Mouse (Mus musculus): ENCODE measurements around the gene H2-M3. TPM values are rescaled to one million over a fixed set of nuclear protein-coding genes. Genes with fewer than 3 reads are reported as not detected.
"Not testable (repeated sequence)": the region's sequence is repeated elsewhere in the genome, so short reads cannot be mapped to it uniquely, and the experiment has no call there.

H2-M3 gene
- 1 to 10 TPM; 4.6 to 5.0 TPM for total RNA-seq (2021)
- long read RNA-seq, experiment 1, transcript H2-M3-201 (8 exons, 1,438 nt) = major isoform, 5 of 10 reads
- long read RNA-seq, experiment 1, partial matches to known transcripts = 2 of 10 reads
- long read RNA-seq, experiment 1, other reads (novel, unspliced or antisense) = 3 of 10 reads
- long read RNA-seq, experiment 2, partial matches to known transcripts = 0 of 1 reads
- long read RNA-seq, experiment 2, other reads (novel, unspliced or antisense) = 0 of 1 reads

DNA sequence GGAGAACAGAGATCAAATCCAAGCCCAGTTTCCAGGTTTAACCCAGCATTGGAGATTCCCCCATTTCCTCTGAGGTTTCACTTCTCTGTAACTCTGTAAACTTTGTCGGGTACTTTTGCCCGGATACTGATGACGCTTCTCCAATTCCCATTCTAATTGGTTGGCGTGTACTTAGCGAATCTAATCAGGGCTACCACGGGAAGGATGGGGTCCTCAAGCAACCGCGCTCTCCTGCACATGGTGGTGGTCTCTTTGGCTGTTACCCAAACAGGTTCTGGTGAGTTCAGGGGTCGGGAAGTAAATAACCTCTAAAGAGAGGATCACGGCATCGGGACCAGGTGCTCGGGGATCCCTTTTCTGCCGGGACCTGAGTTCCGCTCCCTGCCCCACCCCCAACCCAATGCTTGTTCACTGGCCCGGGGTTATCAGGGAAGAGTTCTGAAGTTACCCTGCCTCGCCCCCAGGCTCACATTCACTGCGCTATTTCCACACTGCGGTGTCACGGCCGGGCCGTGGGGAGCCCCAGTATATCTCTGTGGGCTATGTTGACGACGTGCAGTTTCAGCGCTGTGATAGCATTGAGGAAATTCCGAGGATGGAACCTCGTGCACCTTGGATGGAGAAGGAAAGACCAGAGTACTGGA is at the start of gene H2-M3:
Gene H2-M3 (plus strand): TSS at position 163 of the 644 bp plus-strand sequence.
- DNase-seq = peak; percentile 92

DNA sequence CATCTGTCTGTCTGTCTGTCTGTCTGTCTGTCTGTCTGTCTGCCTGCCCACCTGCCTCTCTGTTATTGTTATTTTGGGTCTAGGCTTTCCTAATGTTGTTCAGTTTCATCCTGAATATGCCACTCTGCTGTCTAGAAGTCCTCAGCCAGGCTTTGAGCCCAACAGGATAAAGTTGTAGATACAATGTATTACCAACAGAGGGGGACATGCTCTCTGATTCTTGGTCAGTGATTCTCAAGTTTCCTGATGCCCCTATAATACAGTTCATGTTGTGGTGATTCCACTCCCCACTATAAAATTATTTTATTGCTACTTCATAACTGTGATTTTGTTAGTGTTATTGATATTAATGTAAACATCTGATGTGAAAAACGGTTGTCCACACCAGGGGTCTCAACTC is 48.1 kb upstream of the H2-M3 start:
- DNase-seq = no peak

DNA sequence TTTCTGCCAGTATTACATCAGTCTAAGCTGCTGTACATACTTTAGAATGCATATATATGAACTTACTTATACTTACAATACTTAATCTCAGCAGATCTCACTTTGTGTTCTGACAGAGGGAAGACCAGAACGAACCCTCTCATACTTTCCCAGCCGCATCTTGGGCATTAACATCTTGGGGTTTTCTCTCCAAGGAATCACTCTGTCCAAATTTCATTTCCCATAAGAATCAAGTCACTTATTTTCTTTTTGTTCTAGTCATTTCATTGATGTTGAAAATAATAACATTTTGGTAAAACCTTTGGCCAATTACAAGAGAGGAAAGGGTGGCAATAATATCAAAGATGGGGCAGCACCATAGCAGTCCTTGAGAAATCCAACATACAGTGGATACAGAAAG is 32.8 kb upstream of the H2-M3 start, which contains the start of gene Olfr97:
Gene Olfr97 (minus strand): TSS at position 101 of the 400 bp plus-strand sequence.
- not testable (repeated sequence) for DNase-seq

DNA sequence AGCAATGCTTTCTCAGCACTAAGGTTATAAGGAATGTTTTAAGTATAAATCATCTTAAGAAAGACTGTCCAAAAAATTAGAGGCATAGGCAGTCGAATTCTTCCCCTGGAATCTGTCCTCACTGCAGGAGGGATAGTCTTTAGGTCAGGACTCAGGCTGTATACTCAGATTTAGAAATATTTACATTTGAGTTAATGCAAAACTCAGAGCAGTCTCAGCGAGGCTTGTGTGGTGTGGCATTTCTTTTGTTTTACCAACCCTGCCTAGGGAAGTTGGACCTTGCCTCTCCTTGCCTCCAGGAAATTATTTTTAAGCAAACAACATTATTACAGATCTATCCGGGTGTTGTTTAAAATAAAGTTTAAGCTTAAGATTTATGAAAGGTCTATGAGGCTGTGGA is 27.8 kb upstream of the H2-M3 start:
- no peak for DNase-seq

DNA sequence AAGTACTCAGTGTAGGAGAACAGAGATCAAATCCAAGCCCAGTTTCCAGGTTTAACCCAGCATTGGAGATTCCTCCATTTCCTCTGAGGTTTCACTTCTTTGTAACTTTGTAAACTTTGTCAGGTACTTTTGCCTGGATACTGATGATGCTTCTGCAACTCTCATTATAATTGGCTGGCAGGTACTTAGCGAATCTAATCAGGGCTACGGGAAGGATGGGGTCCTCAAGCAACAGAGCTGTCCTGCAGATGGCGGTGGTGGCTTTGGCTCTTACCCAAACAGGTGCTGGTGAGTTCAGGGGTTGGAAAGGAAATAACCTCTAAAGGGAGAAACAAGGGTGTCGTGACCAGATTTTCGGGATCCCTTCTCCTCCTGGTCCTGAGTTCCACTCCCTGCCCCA is 23.3 kb upstream of the H2-M3 start:
- DNase-seq = peak; percentile 53

DNA sequence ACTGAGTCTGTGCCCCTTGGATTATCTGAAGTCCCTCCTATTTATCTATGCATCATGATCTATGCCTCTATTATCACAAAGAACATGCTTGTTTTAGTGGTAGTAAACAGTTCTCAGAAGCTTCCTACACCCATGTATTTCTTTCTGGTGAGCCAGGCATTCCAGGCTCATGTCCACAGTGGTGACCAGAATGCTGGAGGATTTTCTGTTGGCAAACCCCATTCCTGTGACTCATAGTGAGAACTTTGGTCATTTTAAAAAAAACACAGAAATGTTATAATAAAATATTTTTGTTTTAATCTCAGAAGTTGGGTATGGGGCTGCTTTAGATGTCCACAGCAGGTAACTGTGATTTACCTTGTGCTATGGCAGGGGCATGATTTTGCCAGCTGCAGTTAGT is 20.6 kb upstream of the H2-M3 start:
- DNase-seq = no peak

DNA sequence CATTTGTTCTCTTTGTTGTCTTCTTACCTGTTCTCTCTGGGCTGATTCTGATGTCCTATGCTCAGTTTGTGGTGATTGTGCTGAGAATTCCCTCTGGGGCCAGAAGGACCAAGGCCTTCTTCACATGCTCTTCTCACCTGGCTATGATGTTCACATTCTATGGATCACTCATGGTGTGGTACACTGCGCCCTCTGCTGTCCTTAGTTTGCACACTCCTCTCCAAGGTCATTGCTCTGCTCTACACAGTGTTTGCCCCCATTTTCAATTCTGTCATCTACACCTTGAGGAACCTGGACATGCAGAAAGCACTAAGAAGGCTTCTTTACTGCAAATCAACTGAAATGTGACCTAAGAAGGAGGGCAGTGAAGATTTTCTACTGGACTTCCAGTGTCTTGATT is 19.5 kb upstream of the H2-M3 start:
- DNase-seq = peak; percentile 12

DNA sequence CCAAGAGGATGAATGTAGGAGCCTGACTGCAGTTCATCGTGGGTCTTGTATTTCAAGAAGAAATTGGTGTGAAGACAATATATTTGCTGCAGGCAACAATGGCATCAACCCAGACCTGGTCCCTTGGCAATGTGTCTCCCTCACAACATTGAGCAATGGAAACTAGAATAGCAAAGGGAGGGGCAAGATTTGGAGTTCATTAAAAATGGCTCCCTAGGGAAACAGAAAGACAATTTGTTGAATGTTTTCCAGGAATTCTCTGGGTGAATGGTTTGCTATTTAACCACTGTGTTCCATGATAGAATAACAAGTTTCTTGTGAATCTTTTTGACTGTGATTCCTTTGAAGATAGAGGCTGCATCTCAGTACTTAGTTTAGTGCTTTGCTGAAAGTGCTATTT is 6.4 kb upstream of the H2-M3 start, which contains the start of gene Olfr98:
Gene Olfr98 (minus strand): TSS at position 124 of the 400 bp plus-strand sequence.
- peak; percentile 30 for DNase-seq

DNA sequence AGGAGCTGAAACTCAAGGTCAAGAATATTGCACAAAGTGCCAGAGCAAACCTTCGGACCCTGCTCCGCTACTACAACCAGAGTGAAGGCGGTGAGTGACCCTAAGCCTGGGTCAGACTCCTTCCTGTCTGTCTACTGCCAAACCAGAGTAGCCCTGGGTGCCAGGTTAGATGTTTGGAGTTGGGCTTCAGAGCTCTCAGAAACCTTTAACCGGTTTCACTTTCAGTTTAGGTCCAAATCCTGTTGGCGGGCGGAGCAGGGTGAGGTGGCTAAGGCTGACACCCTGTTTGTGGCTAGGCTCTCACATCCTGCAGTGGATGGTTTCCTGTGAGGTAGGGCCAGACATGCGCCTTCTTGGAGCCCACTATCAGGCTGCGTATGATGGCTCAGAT is 677 bp downstream of the H2-M3 start:
- DNase-seq = peak; percentile 53

DNA sequence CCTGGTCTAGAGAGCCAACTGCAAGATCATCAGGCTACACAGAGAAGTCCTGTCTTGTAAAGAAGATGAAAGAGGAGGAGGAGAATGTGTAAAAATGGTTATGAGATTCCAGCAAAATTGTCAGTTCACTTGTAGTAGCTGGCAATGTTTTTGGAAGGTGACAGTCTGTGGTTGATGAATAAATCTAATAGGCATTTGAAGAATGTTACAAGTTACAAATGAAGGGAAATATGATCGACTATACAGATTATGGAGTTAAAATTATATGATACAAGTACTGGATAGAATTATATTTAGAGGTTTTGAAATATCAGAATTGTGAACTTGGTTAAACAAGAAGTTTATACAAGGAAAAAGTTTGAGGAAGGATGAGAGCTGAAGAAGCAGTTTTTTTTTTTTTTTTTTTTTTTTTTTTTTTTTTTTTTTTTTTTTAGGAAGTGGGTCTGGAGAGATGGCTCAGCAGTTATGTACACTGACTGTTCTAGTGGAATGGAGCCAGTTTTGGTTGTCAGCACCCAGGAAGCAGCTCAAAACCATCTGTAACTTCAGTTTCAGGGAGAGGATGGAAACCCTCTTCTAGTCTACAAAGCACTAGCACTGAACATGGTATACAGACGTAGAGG is 5.7 kb downstream of the H2-M3 start:
- no peak for DNase-seq

DNA sequence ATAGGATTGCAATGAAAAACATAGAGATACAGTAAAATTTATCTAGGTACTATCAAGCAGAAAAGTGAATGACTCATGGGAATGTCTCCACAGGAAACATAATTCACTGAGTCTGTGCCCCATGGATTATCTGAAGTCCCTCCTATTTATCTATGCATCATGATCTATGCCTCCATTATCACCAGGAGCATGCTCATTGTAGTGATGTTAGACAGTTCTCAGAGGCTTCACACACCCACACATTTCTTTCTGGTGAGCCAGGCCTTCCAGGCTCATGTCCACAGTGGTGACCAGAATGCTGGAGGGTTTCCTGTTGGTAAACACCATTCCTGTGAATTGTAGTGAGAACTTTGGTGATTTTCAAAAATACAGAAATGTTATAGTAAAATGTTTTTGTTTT is 6.6 kb downstream of the H2-M3 start:
- no peak for DNase-seq

DNA sequence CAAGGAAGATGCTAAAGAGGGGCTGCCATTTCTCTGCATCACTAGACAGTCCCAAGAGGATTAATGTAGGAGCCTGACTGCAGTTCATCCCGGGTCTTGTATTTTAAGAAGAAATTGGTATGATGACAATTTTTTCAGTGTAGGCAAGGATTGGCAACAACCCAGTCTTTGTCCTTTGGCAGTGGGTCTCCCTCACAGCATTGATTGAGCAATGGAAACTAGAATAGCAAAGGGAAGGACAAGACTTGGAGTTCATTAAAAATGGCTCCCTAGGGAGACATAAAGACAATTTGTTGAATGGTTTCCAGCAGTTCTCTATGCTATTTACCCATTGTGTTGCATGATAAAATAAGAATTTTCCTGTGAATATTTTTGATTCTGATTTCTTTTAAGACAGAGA is 10.3 kb downstream of the H2-M3 start:
- peak; percentile 16 for DNase-seq

DNA sequence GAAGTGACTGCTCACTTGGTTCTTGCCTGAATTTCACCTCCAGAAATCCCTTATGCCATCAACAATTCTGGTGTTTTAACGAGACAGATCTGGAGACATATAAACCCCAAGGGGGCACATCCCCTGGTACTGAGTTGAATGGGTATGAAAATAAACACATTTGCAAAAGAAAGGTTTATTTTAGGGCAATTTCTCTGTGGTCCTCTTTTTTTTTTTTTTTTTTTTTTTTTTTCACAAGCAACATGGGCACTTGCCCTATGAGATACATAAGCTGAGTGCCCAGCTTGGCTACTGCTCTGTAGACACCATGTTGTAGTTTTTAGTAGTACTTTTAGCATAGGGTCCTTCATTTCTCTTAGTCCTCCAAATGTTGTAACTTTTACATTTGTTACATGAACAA is 13.3 kb downstream of the H2-M3 start, which contains the start of gene Olfr99:
Gene Olfr99 (minus strand): TSS at position 101 of the 400 bp plus-strand sequence.
- no peak for DNase-seq

DNA sequence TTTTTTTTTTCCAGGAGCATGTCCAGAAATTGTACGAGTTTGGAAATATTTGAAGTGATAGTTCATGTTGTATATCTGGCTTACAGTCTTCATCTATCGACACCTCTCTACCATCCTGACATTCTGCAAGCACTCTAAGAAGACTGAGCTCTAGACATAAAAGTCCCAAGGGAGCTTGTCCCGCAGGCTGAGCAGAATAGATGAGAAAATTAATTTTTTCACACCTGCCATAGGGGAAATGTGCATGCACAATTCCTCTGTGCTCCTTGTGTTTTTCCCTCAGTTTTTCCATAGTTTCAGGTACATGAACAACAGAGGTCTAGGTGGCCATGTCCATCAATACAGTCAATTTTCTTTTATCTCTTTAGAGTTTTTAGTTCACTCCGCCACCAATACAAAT is 34.2 kb downstream of the H2-M3 start, which contains the start of gene Olfr101:
Gene Olfr101 (minus strand): TSS at position 101 of the 400 bp plus-strand sequence.
- DNase-seq = no peak

DNA sequence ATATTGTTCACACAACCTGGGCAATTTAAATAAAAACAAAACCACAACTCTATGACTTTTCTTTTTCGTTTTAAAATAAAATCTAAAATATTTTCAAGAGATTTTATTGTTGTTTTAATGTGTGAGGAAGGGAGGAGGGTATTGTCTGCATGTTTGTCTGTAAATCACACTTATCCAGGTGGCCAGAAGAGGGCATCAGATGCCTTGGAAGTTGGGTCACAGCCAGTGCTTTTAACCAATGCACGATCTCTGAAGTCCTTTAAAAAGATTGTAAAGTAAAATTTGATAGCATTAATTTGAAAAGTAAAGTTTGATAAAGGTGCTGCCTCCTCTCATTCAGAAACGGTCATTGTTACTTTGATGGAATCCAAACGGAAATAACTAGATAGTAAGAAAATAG is 38.5 kb downstream of the H2-M3 start:
- DNase-seq = peak; percentile 15

DNA sequence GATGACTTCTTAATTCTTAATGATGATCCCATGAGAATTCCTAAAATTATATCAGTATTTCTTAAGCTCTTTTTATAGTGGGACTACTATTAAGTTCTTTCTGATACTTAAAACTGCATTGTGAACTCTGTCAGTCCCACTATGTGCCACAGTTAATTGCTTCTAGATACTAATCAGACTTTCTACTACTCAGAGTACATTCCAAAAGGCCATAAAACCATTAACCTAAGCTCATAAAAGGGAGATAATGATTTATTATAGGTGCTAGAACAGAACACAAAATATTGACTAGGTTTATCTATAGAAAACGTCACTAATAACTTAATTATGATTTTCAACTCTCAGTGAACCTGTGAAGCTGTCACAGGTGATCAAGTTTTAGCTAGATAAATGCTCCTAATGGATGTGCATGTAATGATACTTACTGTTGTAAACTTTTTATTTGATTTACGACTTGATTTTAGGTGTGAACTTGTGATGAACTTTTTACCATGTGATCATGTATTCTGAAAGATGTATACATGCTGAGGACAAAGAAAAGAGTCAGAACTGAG is 40.2 kb downstream of the H2-M3 start:
- DNase-seq = no peak

DNA sequence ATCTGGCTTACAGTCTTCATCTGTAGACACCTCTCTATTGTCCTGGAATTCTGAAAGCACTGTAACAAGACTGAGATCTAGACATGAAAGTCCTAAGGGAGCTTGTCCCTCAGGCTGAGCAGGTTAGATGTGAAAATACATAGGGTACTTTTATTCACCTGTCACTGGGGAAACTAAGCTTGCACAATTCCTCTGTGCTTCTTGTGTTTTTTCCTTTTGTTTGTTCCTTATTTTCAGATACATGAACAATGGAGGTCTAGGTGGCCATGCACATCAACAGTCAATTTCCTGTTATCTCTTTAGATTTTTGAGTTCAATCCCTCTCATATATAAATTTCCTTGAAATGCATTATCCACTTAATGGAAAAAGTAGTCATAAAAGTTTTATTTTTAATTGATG is 46.9 kb downstream of the H2-M3 start, which contains the start of gene Olfr102:
Gene Olfr102 (minus strand): TSS at position 101 of the 400 bp plus-strand sequence.
- no peak for DNase-seq

Other genes with a start within 250 kb of the H2-M3 start
- gene Mog, start 246.8 kb upstream of the H2-M3 start, total RNA-seq (2021) = not detected
- 10 to 100 TPM; 22.1 to 40.3 TPM for gene Gabbr1, start 224.3 kb upstream of the H2-M3 start, total RNA-seq (2021)
- not detected for gene Olfr90, start 181.7 kb upstream of the H2-M3 start, total RNA-seq (2021)
- gene Olfr91, start 171.9 kb upstream of the H2-M3 start, total RNA-seq (2021) = not detected
- not detected for gene Olfr92, start 150.1 kb upstream of the H2-M3 start, total RNA-seq (2021)
- not detected for gene Olfr93, start 108.7 kb upstream of the H2-M3 start, total RNA-seq (2021)
- gene Ubd, start 76.3 kb upstream of the H2-M3 start, total RNA-seq (2021) = under 1 TPM; 0.78 to 0.88 TPM
- not detected for gene Olfr94, start 69.2 kb upstream of the H2-M3 start, total RNA-seq (2021)
- not detected for gene Olfr95, start 57.1 kb upstream of the H2-M3 start, total RNA-seq (2021)
- gene Olfr96, start 50.1 kb upstream of the H2-M3 start, total RNA-seq (2021) = not detected
- gene Olfr97, start 32.9 kb upstream of the H2-M3 start, total RNA-seq (2021) = not detected
- not detected for gene Olfr98, start 6.5 kb upstream of the H2-M3 start, total RNA-seq (2021)
- gene Olfr99, start 13.2 kb downstream of the H2-M3 start, total RNA-seq (2021) = not detected
- not detected for gene Olfr101, start 34.1 kb downstream of the H2-M3 start, total RNA-seq (2021)
- gene Olfr102, start 46.8 kb downstream of the H2-M3 start, total RNA-seq (2021) = not detected
- gene Olfr103, start 69.5 kb downstream of the H2-M3 start, total RNA-seq (2021) = not detected
- gene Olfr104-ps, start 89.4 kb downstream of the H2-M3 start, total RNA-seq (2021) = not detected
- not detected for gene Olfr105-ps, start 108.8 kb downstream of the H2-M3 start, total RNA-seq (2021)
- not detected for gene Olfr106-ps, start 120.2 kb downstream of the H2-M3 start, total RNA-seq (2021)
- not detected for gene Olfr107, start 129.0 kb downstream of the H2-M3 start, total RNA-seq (2021)
- not detected for gene Olfr108, start 175.3 kb downstream of the H2-M3 start, total RNA-seq (2021)
- not detected for gene Olfr109, start 188.7 kb downstream of the H2-M3 start, total RNA-seq (2021)
- gene H2-M2, start 213.3 kb downstream of the H2-M3 start, total RNA-seq (2021) = under 1 TPM; 0.36 to 0.60 TPM
- not detected for gene Olfr110, start 222.2 kb downstream of the H2-M3 start, total RNA-seq (2021)
- not detected for gene Olfr111, start 237.8 kb downstream of the H2-M3 start, total RNA-seq (2021)